Mouse (Mus musculus) erythroblast, embryonic 14.5 days (primary cell): ENCODE measurements around the gene Slc27a5. TPM values are rescaled to one million over a fixed set of nuclear protein-coding genes. Genes with fewer than 3 reads are reported as not detected.

Experiments used
- H3K27me3 ChIP-seq: 2 replicates; pipeline ENCODE4 v1.6.1; 2012; ENCODE audit warnings: inconsistent platforms; ENCODE audit not compliant: control insufficient read depth
- H3K36me3 ChIP-seq: 2 replicates; pipeline ENCODE4 v1.6.1; 2012; ENCODE audit warnings: mild to moderate bottlenecking, inconsistent platforms; ENCODE audit not compliant: control insufficient read depth
- H3K4me1 ChIP-seq: 2 replicates; pipeline ENCODE4 v1.6.1; 2012; ENCODE audit warnings: inconsistent platforms; ENCODE audit not compliant: control insufficient read depth
- H3K4me3 ChIP-seq: replicated peaks from 2 replicates; pipeline ENCODE3; 2012; ENCODE audit warnings: moderate library complexity, mild to moderate bottlenecking, inconsistent platforms
- H3K9me3 ChIP-seq: 2 replicates; pipeline ENCODE4 v1.6.1; 2012; ENCODE audit warnings: low read length, inconsistent platforms, mixed read lengths; ENCODE audit not compliant: control insufficient read depth
- GATA1 ChIP-seq: IDR thresholded peaks from 2 replicates; pipeline ENCODE4 v1.6.1; 2012; ENCODE audit warnings: low read length, inconsistent platforms, mixed read lengths
- TAL1 ChIP-seq: IDR thresholded peaks from 3 replicates; pipeline ENCODE4 v1.6.1; 2012; ENCODE audit warnings: low read length, inconsistent platforms, mixed read lengths
- polyA plus RNA-seq: library from polyadenylated mRNA; stranded (reverse); fragments of >175 nt; gene quantifications from 2 replicates; pipeline ENCODE4 v1.2.3, GENCODE M21; 2012

Gene Slc27a5
- polyA plus RNA-seq, 1 experiment: not detected

DNA sequence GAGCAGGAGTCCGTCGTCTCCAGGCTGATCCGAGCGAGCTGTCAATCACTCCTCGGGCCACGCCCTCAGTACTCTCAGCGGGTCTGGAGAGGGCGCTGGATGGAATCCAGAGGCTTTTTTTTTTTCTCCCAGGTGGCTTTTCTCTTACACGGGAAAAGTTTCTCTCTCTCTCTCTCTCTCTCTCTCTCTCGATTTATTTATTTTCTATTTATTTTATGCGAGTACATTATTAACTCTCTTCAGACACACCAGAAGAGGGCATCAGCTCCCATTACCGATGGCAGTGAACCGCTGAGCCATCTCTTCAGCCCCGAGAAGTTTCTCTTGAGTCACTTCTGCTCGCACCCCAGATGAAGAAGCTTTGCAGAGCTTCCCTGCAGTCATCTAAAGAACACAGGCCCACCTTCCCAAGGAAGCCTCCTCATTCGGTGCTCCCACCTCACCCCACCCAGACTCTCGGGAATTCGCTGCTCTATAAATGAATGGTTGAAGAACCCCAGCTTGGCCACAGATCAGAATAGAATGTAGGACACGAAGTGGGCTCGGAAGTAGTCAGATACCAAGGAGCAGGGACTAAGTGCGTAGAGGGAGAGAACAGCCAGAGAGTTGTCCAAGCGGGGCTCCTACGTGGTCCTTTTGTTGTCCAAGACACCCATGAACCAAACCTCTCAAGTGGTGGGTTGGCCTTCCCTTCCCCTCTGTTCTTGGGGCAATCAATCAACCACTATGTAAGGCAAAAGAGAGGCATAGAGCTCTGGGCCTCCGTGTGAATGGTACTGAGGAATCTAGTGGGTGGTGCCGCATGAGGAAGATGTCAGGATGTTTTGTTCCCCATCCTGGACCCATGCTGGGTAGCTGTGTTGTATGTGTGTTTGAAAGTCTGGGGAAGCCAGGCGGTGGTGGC, 12.3 kb upstream of the Slc27a5 start, which contains the start of gene Zbtb45:
TSS of gene Zbtb45 (minus strand) at position 30 of the 904 bp plus-strand sequence.
- Histone ChIP-seq H3K9me3 (peaks cover 13% of the 10 kb centered on the region), H3K4me1 (peaks cover 44% of the 10 kb centered on the region), H3K27me3 (no peaks in the 10 kb centered on the region), H3K4me3 (peak within 1 kb of the TSS; percentile 93), H3K36me3 (peaks cover 31% of the 10 kb centered on the region)
- no peak for TF ChIP-seq TAL1
- no peak for TF ChIP-seq GATA1

DNA sequence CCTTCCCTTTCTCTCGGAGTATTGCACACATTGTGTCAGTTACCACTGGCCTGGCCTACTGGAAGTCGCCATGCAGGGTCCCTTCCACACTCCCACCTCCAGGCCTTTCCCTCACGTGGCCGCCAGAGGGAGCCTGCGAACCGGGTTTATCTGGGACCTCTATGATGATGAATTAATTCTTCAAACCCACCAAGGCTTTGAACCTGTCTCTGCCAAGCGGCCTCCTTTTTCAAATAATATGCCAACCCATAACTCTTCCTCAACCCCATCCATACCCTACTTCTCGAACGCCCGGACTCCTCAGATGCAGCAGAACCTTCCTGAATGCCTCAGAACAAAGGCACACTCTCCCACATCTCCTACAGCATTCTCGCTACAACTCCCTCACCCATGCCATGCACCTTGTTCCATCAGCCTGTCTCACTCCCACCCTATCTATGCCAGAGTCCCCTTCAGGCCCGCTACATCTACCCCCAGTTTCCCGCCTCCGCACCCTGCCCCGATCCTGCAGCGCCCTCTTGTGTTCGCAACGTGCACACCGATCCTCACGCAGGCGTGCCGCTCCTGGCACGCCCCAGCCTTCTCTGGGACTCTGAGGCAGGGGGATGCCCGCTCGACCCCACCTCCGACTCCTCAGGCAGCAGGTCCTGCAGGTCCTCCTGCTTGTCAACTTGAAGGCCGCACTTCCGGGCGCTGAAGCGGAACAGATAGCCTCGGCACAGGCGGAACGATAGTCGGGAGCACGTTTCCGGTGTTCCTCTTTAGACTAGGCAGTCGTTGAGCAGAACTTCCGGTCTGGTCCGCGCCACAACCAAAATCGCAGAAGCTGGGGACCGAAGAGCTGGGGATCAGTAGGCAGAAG, 11.4 kb upstream of the Slc27a5 start:
- TF ChIP-seq TAL1 (no peak), GATA1 (no peak)
- Histone ChIP-seq H3K36me3 (peaks cover 38% of the 10 kb centered on the region), H3K4me3 (peak overlapping the region; percentile 93), H3K4me1 (peaks cover 42% of the 10 kb centered on the region), H3K9me3 (peaks cover 13% of the 10 kb centered on the region), H3K27me3 (no peaks in the 10 kb centered on the region)

DNA sequence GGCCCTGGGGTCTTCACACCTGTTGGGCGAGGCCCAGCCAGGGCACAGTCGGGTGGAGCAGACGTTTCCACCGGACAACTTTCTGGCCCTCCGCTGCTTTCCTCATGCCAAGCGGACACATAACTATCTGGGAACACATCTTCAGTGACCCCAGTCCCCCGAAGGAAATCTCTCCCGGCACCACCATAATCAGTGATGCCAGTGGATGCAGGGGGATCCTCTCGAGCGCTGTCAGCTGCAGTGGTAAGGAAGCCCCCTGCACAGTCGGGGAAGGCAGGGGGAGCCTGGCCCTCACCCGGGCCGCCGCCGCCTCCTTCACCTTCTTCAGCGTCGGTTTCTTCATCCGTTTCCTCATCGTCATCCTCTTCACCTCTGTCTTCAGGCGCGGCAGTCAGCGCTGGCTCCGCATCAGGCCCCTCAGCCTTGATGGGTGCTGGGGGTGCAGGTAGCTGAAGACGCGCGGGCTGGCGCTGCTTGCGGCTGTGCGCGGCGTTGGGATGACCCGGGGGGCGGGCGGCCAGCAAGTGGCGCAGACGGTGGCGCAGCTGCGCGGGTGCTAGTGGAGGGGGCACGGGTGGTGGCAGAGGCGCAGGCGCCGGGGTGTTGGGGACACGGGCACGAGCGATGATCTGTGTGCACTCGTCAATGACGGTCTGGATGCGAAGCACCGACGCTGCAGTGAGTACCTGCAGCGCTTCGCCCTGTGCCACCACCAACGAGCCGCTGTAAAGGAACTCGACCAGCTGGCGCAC, 9.5 kb upstream of the Slc27a5 start:
- Histone ChIP-seq H3K9me3 (peaks cover 13% of the 10 kb centered on the region), H3K36me3 (peaks cover 41% of the 10 kb centered on the region), H3K4me1 (peaks cover 35% of the 10 kb centered on the region), H3K4me3 (no peak overlapping the region), H3K27me3 (no peaks in the 10 kb centered on the region)
- TF ChIP-seq GATA1 (no peak), TAL1 (no peak)

DNA sequence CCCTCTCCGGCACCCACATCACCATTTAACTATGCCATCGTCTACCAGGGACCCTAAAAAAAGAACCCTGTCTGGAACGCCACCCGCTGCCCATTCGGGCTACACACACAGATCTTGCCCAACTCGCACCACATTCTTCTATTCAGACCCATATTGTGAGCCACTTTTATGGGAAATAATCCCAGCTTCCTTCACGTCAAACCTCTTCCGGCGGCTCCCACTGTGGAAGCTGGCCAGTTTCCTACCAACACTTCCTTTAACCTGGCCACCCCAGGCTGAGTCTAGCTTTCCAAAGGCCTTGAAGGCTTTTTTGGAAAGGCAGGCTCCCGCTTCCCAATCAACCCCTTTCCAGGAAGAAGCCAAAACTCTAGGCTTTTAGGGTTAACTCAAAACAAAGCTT, 8.5 kb upstream of the Slc27a5 start:
- TF ChIP-seq TAL1 (no peak), GATA1 (no peak)
- Histone ChIP-seq H3K27me3 (no peaks in the 10 kb centered on the region), H3K9me3 (peaks cover 13% of the 10 kb centered on the region), H3K36me3 (peaks cover 41% of the 10 kb centered on the region), H3K4me3 (no peak overlapping the region), H3K4me1 (peaks cover 35% of the 10 kb centered on the region)

GRCm38 (mm10) chr7:13006011-13006410, 8.0 kb upstream of the Slc27a5 start:
- Histone ChIP-seq H3K4me3 (no peak overlapping the region), H3K9me3 (peaks cover 13% of the 10 kb centered on the region), H3K27me3 (no peaks in the 10 kb centered on the region), H3K36me3 (peaks cover 41% of the 10 kb centered on the region), H3K4me1 (peaks cover 35% of the 10 kb centered on the region)
- TF ChIP-seq GATA1 (no peak), TAL1 (no peak)

DNA sequence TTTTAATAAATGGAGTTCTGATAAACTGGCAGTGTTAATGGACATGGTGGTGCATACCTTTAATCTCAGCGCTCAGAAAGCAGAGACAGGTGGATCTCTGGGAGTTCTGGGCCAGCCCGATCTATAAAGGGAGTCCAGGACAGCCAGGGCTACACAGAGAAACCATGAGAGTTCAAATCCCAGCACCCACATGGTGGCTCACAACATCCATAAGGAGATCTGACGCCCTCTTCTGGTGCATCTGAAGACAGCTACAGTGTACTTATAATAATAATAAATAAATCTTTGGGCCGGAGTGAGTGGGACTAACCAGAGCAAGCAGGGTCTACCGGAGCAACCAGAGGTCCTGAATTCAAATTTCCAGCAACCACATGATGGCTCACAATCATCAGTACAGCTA, 5.4 kb upstream of the Slc27a5 start:
- no peak for TF ChIP-seq TAL1
- TF ChIP-seq GATA1: no peak
- peaks cover 40% of the 10 kb centered on the region for H3K36me3 ChIP-seq

DNA sequence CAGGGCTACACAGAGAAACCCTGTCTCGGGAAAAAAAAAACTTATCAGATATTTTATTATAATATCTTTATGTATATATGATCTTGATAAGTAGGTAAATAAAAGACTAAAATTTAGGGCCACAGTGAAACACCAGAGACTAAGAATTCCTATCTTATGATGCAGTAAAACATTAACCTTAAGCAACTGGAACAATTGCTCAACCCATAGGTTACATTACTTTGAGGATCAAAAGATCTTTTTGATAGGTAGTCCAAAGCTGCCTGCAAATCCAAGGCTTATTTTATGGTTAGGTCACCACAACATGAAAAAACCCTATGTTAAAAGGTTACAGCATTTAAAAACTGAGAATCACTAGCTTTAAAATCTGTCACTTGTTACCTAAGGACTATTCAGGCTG, 3.6 kb upstream of the Slc27a5 start:
- peaks cover 5% of the 10 kb centered on the region; the same call in 1 of the 2 replicates for H3K4me1 ChIP-seq
- peaks cover 3% of the 10 kb centered on the region for H3K27me3 ChIP-seq
- H3K36me3 ChIP-seq: peaks cover 22% of the 10 kb centered on the region
- no peak for TF ChIP-seq GATA1
- TF ChIP-seq TAL1: no peak
- no peaks in the 10 kb centered on the region for H3K9me3 ChIP-seq
- no peak overlapping the region for H3K4me3 ChIP-seq

More for the DNA sequence above, 5.4 kb upstream of the Slc27a5 start:
- Histone ChIP-seq H3K4me3 (no peak overlapping the region), H3K9me3 (peaks cover 13% of the 10 kb centered on the region), H3K4me1 (peaks cover 14% of the 10 kb centered on the region), H3K27me3 (no peaks in the 10 kb centered on the region)

DNA sequence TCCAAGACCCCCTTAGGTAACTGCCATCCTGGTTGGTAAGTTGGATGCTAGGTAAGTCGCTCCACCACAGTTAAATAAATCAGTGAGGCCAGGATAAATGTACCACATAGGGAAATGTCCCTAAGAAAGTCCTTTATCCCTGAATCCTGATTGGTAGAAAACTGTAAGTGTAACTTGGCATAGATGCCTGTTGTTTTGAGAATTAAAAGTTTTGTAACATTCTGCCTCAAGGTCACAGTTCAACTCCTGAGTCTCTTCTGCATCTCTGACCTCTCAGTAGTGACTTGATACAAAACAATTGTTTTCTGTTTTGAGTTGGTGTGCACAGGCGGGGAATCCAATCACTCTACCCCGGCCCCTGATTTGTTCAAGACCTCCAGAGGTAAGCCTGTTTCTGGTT, 859 bp upstream of the Slc27a5 start, which contains the start of gene Trim28:
TSS of gene Trim28 (plus strand) at position 264 of the 400 bp plus-strand sequence.
- H3K36me3 ChIP-seq: no peaks in the 10 kb centered on the region
- H3K27me3 ChIP-seq: peaks cover 6% of the 10 kb centered on the region
- TF ChIP-seq GATA1: no peak
- TF ChIP-seq TAL1: no peak
- no peak within 1 kb of the TSS for H3K4me3 ChIP-seq
- H3K9me3 ChIP-seq: no peaks in the 10 kb centered on the region
- no peaks in the 10 kb centered on the region for H3K4me1 ChIP-seq
